Mouse (Mus musculus): ENCODE results near the gene Spaca3. TPM values are rescaled to one million over a fixed set of nuclear protein-coding genes. Genes with fewer than 3 reads are reported as not detected.

The Spaca3 gene
- polyA plus RNA-seq, 2 experiments from 2014 or later, result not detected

- ATAC-seq, result no peak
Measured at GRCm38 (mm10) chr11:80872509-80873474, 14.6 kb downstream of the Spaca3 start.

- no peak for ATAC-seq
Measured at GRCm38 (mm10) chr11:80877131-80877651, 19.0 kb downstream of the Spaca3 start.

GRCm38 (mm10) chr11:80878026-80878425, 19.9 kb downstream of the Spaca3 start:
- no peak for ATAC-seq

GRCm38 (mm10) chr11:80882229-80882810, 24.2 kb downstream of the Spaca3 start:
- no peak for ATAC-seq

- ATAC-seq, result no peak
Measured at GRCm38 (mm10) chr11:80884521-80885231, 26.5 kb downstream of the Spaca3 start.

GRCm38 (mm10) chr11:80886365-80886764, 28.2 kb downstream of the Spaca3 start:
- no peak for ATAC-seq

GRCm38 (mm10) chr11:80887021-80887420, 28.9 kb downstream of the Spaca3 start:
- ATAC-seq, result no peak

- ATAC-seq, result no peak
Measured at GRCm38 (mm10) chr11:80889336-80890063, 31.3 kb downstream of the Spaca3 start.

- ATAC-seq, result no peak
Measured at GRCm38 (mm10) chr11:80895853-80896252, 37.7 kb downstream of the Spaca3 start.

- ATAC-seq, result no peak
Measured at GRCm38 (mm10) chr11:80900555-80900954, 42.4 kb downstream of the Spaca3 start.

GRCm38 (mm10) chr11:80902664-80903063, 44.5 kb downstream of the Spaca3 start:
- ATAC-seq, result no peak

GRCm38 (mm10) chr11:80903426-80903825, 45.3 kb downstream of the Spaca3 start:
- no peak for ATAC-seq

- no peak for ATAC-seq
Measured at GRCm38 (mm10) chr11:80904559-80904958, 46.4 kb downstream of the Spaca3 start.

- ATAC-seq, result no peak
Measured at GRCm38 (mm10) chr11:80906456-80906855, 48.3 kb downstream of the Spaca3 start.

GRCm38 (mm10) chr11:80907820-80908219, 49.7 kb downstream of the Spaca3 start:
- ATAC-seq, result no peak

- ATAC-seq, result no peak
Measured at GRCm38 (mm10) chr11:80912721-80913120, 54.6 kb downstream of the Spaca3 start.

- no peak for ATAC-seq
Measured at GRCm38 (mm10) chr11:80913408-80914024, 55.4 kb downstream of the Spaca3 start.

Data from activated CD4-positive, CD25-positive, alpha-beta regulatory T cell, adult 4 months (primary cell).